Mouse (Mus musculus): ENCODE results near the gene Slc22a20.

Gene Slc22a20

DNA sequence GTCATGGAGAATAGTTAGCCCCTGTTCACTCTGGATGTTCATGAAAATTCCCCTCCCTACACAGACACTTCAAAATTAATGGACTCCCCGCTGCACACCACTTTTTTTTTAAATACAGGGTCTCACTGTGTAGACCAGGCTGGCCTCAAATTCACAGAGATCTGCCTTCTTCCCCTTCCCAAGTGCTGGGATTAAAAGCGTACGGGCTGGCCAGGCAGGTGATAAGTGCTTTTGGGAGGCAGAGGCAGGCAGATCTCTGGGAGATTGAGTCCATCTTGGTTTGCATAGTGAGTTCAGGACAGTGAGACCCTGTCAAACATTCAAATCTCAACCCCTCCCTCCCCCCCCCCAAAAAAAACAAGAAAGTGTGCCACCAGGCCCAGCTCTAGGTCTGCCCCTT lies 63.0 kb downstream of the Slc22a20 start:
- no peak for DNase-seq

DNA sequence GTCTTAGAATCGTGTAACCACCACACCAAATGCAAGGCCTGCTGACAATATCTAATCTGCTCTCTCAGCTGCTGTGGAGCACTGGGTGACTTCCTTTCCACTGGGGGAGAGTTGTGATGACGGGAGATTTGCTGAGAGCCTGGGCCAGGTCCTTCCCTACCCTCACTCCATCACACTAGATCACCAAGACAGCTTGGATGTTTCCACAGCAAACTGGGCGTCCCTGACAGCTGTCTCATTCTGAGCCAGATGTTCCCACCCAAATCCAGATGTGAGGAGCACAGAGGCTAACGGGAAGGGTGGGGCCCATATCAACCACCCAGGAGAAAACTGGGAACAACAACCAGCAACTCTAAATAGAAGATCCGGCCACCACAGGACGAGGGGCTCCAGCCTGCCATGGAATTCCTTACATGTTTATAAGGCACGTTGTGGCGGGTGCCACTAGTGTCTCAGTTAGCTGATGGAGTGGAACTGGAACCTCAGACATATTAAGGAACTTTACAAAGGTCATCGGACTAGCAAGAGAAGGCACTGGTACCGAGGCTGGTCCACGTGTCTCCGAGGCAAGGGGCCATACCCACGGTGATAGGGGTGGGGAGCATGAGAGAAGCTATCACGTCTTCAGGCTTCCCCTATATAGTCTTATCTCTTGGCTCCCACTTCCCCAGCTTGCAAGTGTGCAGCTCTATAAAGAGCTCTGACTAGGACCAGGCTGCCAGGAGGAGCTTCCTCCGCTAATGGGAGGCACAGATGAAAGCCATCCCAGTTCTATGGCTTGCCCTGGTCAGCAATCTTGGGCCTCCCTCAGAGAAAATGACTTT lies 63.6 kb downstream of the Slc22a20 start:
- DNase-seq, result no peak

GRCm38 (mm10) chr19:5921715-5922114 lies 64.2 kb downstream of the Slc22a20 start:
- no peak for DNase-seq
